Mouse (Mus musculus) hematopoietic stem cell, adult 5-6 weeks (primary cell): Measurements from ENCODE around the gene Dab1. TPM values are rescaled to one million over a fixed set of nuclear protein-coding genes. Genes with fewer than 3 reads are reported as not detected.

Source experiments
- ATAC-seq, 2 experiments: fragments of 125-278 bp in 1 of 2; replicated peaks in 1 of 2; 2 replicates each; pipeline ENCODE4 v1.8.0; 2016 to 2017; ENCODE audit warnings: inconsistent platforms in 2 of 2, mild to moderate bottlenecking in 2 of 2, moderate number of reproducible peaks in 2 of 2, low read depth in 1 of 2, moderate TSS enrichment in 1 of 2; ENCODE audit not compliant: low FRiP score in 2 of 2, poor library complexity in 2 of 2, severe bottlenecking in 2 of 2, insufficient read depth in 1 of 2, low TSS enrichment in 1 of 2
- total RNA-seq: library from RNA; stranded (forward); fragments of 172-1452, 232-1000 nt; gene quantifications from 2 replicates; pipeline ENCODE4 v1.2.3, GENCODE M21; 2017

The Dab1 gene
- total RNA-seq, 1 experiment from 2014 or later, result not detected

DNA sequence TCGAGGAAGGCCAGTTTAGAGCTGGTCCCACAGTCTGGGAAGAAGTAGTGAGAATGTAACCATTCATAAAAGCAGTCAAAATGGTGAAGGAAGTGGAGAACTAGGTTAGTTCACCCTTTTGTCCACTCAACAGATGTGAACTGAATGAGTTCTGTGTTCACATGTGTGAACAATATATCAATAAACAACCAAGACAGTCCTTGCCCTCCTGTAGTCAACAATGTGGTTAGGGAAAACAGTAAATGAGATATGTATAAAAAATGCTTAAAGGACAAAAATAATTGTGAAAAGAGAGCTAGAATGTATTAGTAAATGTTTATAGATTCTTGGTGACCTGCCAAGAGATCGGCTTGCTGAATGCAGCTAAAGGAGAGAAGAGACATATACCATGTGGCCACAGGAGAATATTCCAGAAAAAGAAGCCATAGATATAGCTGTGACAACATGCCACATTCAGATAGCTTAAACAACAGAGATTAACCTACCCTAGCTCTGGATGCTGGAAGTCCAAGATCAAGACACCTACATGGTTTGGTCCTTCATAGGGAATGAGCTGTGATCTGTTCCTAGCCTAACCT is 406.0 kb downstream of the Dab1 start:
- ATAC-seq, result no peak

DNA sequence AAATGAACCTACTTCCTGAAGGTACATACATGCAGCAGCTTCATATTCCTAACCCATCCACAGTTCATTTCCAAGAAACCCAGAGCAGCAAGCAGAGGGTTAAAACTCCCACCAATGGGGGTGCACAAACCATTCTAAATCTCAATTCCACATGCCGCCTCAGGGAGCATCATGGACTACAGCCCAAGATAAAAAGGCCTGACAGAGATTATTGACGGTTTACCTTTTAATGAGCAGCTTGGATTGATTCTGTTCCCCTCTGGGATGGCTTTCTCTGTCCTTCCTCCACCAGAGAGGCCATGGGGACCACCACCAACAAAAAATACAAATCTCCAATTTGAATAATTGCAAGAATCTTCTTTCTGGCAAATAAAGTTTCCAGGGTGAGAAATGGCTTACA is 407.7 kb downstream of the Dab1 start:
- ATAC-seq, result no peak

DNA sequence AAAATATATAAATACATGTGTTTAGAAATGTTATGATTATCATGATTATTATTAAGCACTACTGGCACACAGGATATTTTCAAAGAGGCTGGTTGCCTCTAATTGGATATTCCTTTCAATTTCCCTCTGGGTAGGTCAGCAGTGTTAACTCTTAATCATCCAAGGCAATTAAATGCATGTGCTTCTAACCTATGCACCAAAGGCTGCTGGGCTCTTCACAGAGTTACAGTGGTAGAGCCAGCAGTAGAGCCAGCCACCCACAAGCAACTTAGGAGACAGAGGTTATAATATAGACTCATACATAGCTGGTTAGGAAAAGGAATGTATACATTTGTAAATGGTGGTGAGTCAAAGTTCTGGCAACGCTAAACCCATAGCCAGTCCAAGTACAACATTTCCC is 408.1 kb downstream of the Dab1 start:
- no peak for ATAC-seq

- ATAC-seq, result no peak
These were observed 416.9 kb downstream of the Dab1 start for GRCm38 (mm10) chr4:104036091-104036490.

- no peak for ATAC-seq
These were observed 420.4 kb downstream of the Dab1 start for GRCm38 (mm10) chr4:104039588-104039987.

GRCm38 (mm10) chr4:104043441-104043840 is 424.3 kb downstream of the Dab1 start:
- ATAC-seq, result no peak

DNA sequence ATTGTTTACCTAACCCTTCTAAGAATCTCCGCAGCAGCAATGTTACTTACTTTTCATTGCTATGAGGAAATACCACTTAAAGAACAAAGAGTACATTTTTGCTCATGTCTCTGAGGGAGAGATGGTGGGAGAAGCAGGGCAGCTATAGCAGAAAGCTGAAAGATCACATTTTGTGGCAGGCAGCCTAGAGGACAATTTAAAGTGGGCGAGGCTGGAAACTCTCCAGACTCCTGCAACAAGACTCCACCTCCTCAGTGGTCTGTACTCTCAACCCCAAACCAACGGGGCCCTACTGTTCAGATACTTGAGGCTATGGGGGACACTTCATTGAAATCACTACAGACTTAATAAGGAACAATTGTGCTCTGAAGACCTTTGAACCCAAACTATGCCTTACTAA is 425.5 kb downstream of the Dab1 start:
- no peak for ATAC-seq

DNA sequence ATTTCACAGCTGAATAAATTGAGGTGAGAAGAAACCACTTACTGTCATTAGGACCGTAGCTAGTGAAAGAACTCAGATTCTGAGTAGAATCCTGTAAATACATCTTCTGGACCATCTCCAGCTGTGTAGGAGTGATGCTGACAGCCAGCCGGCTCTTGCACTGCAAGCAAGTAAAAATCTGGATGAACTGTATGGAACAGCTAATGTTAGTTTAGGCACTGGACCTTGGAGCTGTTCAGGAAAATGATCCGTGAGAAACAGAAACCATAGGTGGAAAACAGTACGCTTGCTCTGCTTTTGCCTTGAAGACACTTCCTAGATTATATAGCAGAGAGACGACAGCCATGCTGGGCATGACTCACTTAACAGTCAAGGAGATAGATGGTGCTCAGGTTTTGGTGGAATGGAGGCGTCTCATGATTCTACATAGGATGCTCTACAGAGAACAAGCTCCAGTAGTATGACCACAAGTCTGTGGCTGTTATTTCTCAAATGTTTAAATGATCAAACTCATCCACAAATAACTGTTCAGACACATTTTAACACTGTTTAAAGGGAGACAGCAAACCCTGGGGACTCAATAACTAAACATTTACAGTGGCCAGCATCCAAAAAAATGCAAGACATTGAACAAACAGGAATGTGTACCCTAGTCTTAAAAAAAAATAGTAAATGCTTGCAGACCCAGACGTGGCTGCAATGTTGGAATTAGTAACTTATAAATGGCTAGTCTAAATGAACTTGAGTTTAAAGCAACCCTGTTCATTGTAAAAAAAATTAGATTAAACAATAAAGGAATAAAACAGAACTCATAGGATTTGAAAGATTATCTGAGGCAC is 429.0 kb downstream of the Dab1 start:
- ATAC-seq, result no peak

GRCm38 (mm10) chr4:104057116-104057515 is 438.0 kb downstream of the Dab1 start:
- no peak for ATAC-seq

- ATAC-seq, result no peak
These were observed 440.4 kb downstream of the Dab1 start for GRCm38 (mm10) chr4:104059569-104059968.

DNA sequence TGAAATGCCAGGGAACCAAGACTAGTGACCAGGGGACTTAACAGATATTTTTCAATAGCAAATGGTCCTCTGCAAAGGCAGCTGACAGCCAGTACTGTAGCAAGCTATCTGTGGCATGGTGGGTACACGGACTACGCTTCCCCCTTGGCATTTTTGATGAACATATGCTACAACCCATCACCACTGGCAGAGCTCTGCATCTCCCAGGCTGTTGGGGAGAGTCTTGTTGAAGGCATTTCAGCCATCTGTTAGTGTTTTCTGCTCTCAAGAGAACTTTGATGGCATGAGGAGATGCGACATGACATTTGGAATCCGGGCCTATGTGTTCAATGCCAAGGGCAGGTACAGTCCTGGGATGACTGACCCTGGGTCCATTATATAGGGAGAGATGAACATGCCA is 443.2 kb downstream of the Dab1 start:
- no peak for ATAC-seq

GRCm38 (mm10) chr4:104066901-104067300 is 447.7 kb downstream of the Dab1 start:
- no peak for ATAC-seq

DNA sequence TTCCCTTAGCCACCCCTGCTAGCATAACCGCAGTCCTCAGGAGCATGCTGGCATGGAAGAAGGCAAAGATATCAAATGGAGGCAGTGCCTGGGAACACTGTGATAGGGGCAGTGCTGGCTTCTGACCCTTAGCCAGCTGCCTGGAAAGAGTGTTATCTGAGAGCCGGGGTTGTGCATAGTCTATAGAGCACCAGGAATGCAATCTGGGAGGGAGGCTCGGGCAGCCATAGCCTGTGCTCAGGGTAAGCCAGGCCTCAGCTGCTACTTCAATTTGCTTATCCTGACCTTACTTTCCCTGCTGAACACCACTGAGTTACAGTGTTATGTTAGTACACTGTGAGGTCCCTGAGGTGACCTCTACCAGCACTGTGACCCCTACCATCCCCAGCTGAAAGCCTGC is 448.6 kb downstream of the Dab1 start:
- ATAC-seq, result no peak

DNA sequence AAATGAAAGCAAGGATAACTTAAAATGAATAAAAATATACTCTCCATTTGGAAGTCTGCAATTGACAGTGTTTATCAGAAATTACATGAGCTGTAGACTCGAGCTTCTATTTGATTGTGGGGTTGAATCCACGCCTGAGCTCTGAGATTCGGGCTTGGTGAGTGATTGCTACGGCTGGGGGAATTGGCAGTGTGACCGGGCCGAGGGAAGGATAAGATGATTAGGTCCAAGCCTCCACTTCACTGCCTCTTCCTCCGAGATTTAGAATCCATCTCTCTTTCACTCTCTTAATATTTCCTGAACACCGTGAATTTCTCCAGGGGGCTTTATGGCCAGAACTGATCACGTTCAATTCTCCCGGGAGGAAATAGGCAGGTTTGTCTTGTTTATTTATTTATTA is 452.1 kb downstream of the Dab1 start:
- no peak for ATAC-seq

DNA sequence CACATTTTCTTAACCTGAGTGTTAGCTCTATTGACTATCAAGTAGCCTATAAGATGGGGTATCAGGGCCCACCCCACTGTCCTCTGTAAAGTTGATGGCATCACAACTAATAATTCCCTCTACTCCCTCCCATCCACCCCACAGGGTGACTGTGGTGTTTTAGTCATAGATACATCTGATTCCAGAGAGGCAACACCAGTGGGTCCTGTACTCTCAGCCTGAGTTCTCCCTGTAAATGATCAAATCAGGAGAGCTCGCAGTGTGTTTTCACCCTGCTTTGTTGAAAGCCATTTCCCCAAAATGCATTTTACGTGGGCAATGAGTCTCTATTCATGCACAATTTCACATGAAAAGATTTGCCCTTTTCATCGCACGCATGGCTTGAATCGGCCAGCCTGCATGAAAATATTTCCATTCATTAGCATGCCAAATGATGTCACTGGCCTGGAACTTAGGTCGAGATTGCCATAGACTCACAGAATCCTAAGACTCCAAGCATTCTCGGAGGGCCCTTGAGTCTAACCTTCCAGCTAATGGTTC is 454.8 kb downstream of the Dab1 start:
- ATAC-seq, result no peak

GRCm38 (mm10) chr4:104077771-104078170 is 458.6 kb downstream of the Dab1 start:
- ATAC-seq, result no peak

GRCm38 (mm10) chr4:104106299-104106698 is 487.1 kb downstream of the Dab1 start:
- ATAC-seq, result no peak

DNA sequence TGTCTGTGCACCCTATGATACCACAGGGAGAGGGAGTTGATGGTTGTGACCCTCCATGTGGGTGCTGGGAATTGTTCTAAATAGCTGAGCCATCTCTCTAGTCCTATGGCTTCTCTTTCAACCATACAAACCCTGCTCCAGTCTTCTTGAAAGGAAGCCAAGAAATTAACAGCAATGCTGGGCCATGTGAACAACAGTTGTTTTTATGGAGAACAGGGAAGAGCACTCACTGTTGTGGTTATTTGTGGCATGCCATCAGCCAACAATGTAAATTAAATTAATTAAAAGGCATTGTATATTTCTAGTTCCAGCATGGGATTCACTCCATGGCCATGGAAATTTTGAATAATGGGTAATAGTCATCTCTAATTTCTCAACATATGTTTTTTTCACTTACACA is 492.5 kb downstream of the Dab1 start:
- no peak for ATAC-seq
